Mouse (Mus musculus): Measurements from ENCODE around the gene Nelfcd.

GRCm38 (mm10) chr2:174463789-174464523 lies 48.4 kb downstream of the Nelfcd start, which contains the start of gene Atp5e:
- no peak for TF ChIP-seq CTCF (IDR thresholded peaks at IDR 0.05; ENCODE audit: control insufficient read depth, insufficient read depth, insufficient read length)
- no peak for TF ChIP-seq USF1 (IDR thresholded peaks at IDR 0.05; ENCODE audit: low read depth)
- peak; percentile 86 for TF ChIP-seq MAX (IDR thresholded peaks at IDR 0.05)
- TF ChIP-seq FOSL1 (IDR thresholded peaks at IDR 0.05; ENCODE audit: insufficient read depth, low read length, poor library complexity, severe bottlenecking): no peak
- TF ChIP-seq MYOD1 (IDR thresholded peaks at IDR 0.05; ENCODE audit: control insufficient read depth, insufficient read length, low read depth): no peak
- TF ChIP-seq CEBPB (IDR thresholded peaks at IDR 0.05; ENCODE audit: low read depth): no peak
- no peak for TF ChIP-seq MYOG (IDR thresholded peaks at IDR 0.05; ENCODE audit: control insufficient read depth, extremely low read depth, insufficient read length)
